Mouse (Mus musculus) heart, adult 18-20 months (tissue): ENCODE measurements around the gene Sema5b. TPM values are rescaled to one million over a fixed set of nuclear protein-coding genes. Genes with fewer than 3 reads are reported as not detected.
"Not testable (repeated sequence)": the region's sequence is repeated elsewhere in the genome, so short reads cannot be mapped to it uniquely, and the experiment has no call there.

Source experiments
- DNase-seq, 2 experiments: peaks; one replicate each; pipeline ENCODE4 v3.0.0; 2021 to 2022; ENCODE audit warnings: mixed read lengths in 1 of 2
- total RNA-seq, 2 experiments: library from RNA; stranded (reverse); gene quantifications; 2 replicates each; pipeline ENCODE4 v1.2.3; 2021

Gene Sema5b
- total RNA-seq, 2 experiments from 2014 or later = 3.2 to 3.8 TPM

GRCm38 (mm10) chr16:35549354-35549753 lies 8.4 kb downstream of the Sema5b start:
- DNase-seq = no peak

- no peak for DNase-seq
These were observed 14.9 kb downstream of the Sema5b start for GRCm38 (mm10) chr16:35555596-35556482.

GRCm38 (mm10) chr16:35557038-35557437 lies 16.1 kb downstream of the Sema5b start:
- no peak for DNase-seq

- DNase-seq = no peak
These were observed 20.6 kb downstream of the Sema5b start for GRCm38 (mm10) chr16:35561541-35561940.

- no peak for DNase-seq
These were observed 23.4 kb downstream of the Sema5b start for GRCm38 (mm10) chr16:35564246-35564905.

- DNase-seq = not testable (repeated sequence)
These were observed 24.7 kb downstream of the Sema5b start for GRCm38 (mm10) chr16:35565601-35566000.

GRCm38 (mm10) chr16:35568225-35568880 lies 27.4 kb downstream of the Sema5b start:
- DNase-seq = no peak

GRCm38 (mm10) chr16:35569347-35569746 lies 28.4 kb downstream of the Sema5b start:
- DNase-seq = no peak

GRCm38 (mm10) chr16:35569758-35570157 lies 28.8 kb downstream of the Sema5b start:
- no peak for DNase-seq

GRCm38 (mm10) chr16:35570627-35571026 lies 29.7 kb downstream of the Sema5b start:
- no peak for DNase-seq

- no peak for DNase-seq
These were observed 32.6 kb downstream of the Sema5b start for GRCm38 (mm10) chr16:35573586-35573985.

- DNase-seq = no peak
These were observed 36.4 kb downstream of the Sema5b start for GRCm38 (mm10) chr16:35577181-35577941.

GRCm38 (mm10) chr16:35581299-35581698 lies 40.4 kb downstream of the Sema5b start:
- no peak for DNase-seq

GRCm38 (mm10) chr16:35583551-35584080 lies 42.7 kb downstream of the Sema5b start:
- no peak for DNase-seq

GRCm38 (mm10) chr16:35585126-35585694 lies 44.3 kb downstream of the Sema5b start:
- DNase-seq = no peak

- no peak for DNase-seq
These were observed 46.3 kb downstream of the Sema5b start for GRCm38 (mm10) chr16:35587046-35587779.

GRCm38 (mm10) chr16:35587866-35588465 lies 47.0 kb downstream of the Sema5b start:
- DNase-seq = no peak

- no peak for DNase-seq
These were observed 47.8 kb downstream of the Sema5b start for GRCm38 (mm10) chr16:35588731-35589151.

GRCm38 (mm10) chr16:35591756-35592155 lies 50.8 kb downstream of the Sema5b start:
- DNase-seq = no peak
